Mouse (Mus musculus) myocyte (in vitro differentiated cells): ENCODE data around the gene Mapkapk2.

Source experiments
- CEBPB ChIP-seq: IDR thresholded peaks from 2 replicates; pipeline ENCODE4 v1.6.1; 2011; ENCODE audit warnings: mild to moderate bottlenecking, moderate library complexity; ENCODE audit not compliant: poor library complexity, insufficient read depth, severe bottlenecking
- E2F4 ChIP-seq: IDR thresholded peaks from one replicate; pipeline ENCODE4 v1.6.1; 2011; ENCODE audit warnings: mild to moderate bottlenecking, control low read depth, moderate library complexity; ENCODE audit not compliant: insufficient read depth
- MAX ChIP-seq: IDR thresholded peaks from one replicate; pipeline ENCODE4 v1.6.1; 2011; ENCODE audit warnings: low read depth, mild to moderate bottlenecking, control low read depth
- MYOD1 ChIP-seq, 3 experiments: IDR thresholded peaks; one replicate each; pipeline ENCODE4 v1.6.1; 2011; ENCODE audit warnings: control low read depth in 2 of 3, low read depth in 2 of 3, mild to moderate bottlenecking in 2 of 3, moderate library complexity in 1 of 3; ENCODE audit not compliant: insufficient read length in 2 of 3, control insufficient read depth in 1 of 3
- POLR2A ChIP-seq: IDR thresholded peaks from one replicate; pipeline ENCODE4 v1.6.1; 2011; ENCODE audit warnings: low read depth, mild to moderate bottlenecking, control low read depth, moderate library complexity; ENCODE audit not compliant: insufficient read length
- POLR2AphosphoS2 ChIP-seq: IDR thresholded peaks from one replicate; pipeline ENCODE4 v1.6.1; 2011; ENCODE audit warnings: low read depth, control low read depth; ENCODE audit not compliant: insufficient read length
- TCF12 ChIP-seq: IDR thresholded peaks from one replicate; pipeline ENCODE4 v1.6.1; 2011; ENCODE audit warnings: mild to moderate bottlenecking, control low read depth; ENCODE audit not compliant: poor library complexity, insufficient read depth, severe bottlenecking
- USF1 ChIP-seq: IDR thresholded peaks from one replicate; pipeline ENCODE4 v1.6.1; 2011; ENCODE audit warnings: low read depth, mild to moderate bottlenecking, control low read depth, moderate library complexity

- peak; percentile 95 for TF ChIP-seq POLR2A
- TF ChIP-seq MAX, result no peak
- TF ChIP-seq MYOD1 (IDR thresholded peaks at IDR 0.05; ENCODE audit: control insufficient read depth in 1 of 3, insufficient read length in 2 of 3, low read depth in 2 of 3), result peak in 1 of 3 experiments; percentile 6
- TF ChIP-seq E2F4, result no peak
- no peak for TF ChIP-seq CEBPB
- peak; percentile 93 for TF ChIP-seq POLR2AphosphoS2
- no peak for TF ChIP-seq USF1
- no peak for TF ChIP-seq TCF12
Measured at GRCm38 (mm10) chr1:131097700-131098094, at the start of gene Mapkapk2.
